Mouse (Mus musculus): ENCODE measurements around the gene Zfp36. TPM values are rescaled to one million over a fixed set of nuclear protein-coding genes. Genes with fewer than 3 reads are reported as not detected.
A peak's percentile ranks its signal among the peaks of the same experiment; 100 is the strongest.
"Not testable (repeated sequence)": the region's sequence is repeated elsewhere in the genome, so short reads cannot be mapped to it uniquely, and the experiment has no call there.

Zfp36 gene
- polyA plus RNA-seq (2017; shearing (Covaris generic)), result 100 to 1,000 TPM; 100 to 211 (median 148) TPM

DNA sequence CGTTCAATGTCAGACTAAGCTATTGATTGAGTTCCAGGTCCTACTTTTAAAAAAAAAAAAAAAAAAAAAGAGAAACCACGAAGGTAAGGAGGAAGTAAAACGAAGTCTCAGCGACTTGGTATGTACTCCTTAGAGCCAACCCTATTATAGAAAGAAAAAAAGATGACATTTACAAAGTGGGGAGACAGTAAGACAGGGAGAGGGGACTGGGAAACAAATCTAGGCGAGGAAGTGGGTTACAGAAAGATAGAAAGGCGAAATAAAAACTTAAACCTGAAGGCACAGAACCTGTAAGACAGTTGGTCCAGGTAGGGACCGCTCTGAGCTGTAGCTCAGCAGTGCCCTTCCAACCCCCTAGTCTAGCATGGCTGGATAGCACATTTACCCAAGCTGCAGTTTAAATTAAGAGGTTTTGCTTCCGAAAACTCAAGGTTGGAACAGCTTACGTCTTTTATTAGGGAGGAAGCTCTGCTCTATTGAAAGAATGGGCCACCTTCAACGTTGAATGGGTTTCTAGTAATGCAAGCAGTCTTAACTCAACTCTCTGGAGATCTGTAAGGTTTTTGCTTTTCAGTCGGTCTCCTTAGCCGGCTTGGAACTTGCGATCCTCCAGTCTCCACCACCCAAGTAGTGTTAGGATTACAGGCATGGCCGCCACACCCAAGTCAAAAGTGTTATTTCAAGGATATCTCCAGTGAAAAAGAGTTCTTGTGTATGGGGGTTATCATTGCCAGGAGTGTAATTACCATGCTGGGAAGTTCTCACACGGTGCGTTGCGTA is at the start of gene Zfp36:
Gene Zfp36 (minus strand): TSS at position 17 of the 780 bp plus-strand sequence.
- ATAC-seq, result no peak

GRCm38 (mm10) chr7:28427738-28428137 is 47.7 kb upstream of the Zfp36 start:
- ATAC-seq, result no peak

DNA sequence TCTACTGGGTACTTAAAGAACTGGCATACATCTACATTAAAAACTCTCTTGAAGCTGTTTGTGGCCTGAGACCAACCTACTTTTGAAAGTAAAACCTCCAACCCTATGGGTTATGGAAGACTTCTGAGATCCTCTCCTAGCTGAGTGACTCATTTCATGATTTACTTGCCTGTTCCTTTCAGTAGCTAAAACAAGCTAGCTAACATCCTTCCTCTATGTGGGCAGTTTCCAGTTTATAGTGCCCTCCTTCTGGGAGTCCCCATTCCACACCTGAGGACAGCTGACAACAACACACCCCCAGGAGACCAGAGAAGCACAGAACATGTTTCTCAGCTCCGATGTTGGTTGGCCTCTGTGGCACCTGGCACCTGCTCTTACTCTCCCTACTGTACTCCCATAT is 43.0 kb upstream of the Zfp36 start:
- no peak for ATAC-seq

- ATAC-seq, result no peak
These were observed 39.4 kb upstream of the Zfp36 start for GRCm38 (mm10) chr7:28419416-28419815.

DNA sequence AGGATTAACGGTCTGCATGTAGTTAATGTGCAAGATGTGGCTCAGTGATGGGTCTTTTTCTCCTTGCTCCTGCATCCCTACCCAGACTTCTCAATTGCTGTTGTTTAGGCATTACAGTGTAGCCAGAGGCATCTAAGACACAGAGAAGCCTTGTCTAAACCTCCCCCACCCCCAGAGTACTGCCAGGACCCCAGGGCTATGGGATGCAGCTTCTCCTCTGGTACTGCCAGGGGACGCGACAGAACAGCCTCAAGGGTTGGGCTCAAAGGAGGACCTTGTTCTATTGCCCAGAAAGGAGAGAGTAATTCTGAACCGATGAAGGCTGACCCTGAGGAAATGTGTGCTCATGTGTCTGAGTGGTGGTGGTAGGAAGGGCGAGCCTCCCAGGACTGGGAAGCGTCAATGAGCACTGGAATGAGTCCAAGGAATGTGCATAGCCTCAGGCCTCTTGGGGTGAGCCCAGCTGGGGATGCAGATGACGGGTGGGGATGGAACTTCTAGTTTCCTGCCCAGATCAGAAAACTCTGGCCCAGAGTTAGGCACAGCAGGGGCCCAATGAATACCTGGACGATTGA is 38.1 kb upstream of the Zfp36 start:
- no peak for ATAC-seq

- ATAC-seq, result no peak
These were observed 37.3 kb upstream of the Zfp36 start for GRCm38 (mm10) chr7:28417368-28417767.

DNA sequence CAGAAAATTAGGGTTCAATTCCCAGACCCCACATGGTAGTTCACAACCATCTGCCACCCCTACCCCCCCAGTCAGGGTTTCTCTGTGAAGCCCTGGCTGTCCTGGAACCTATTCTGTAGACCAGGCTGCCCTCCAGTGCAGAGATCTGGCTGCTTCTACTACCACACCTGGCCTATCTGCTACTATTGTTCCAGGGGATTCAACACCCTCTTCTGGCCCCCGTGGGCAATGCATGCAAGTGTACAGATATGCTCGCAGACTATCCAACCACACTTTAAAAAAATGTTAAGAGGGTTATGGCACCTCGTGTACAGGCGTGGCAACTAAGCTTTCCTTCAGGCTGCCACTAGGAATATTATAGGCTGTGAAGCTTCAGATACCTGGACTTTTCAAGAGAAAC is 32.8 kb upstream of the Zfp36 start:
- no peak for ATAC-seq

GRCm38 (mm10) chr7:28410841-28411475 is 30.9 kb upstream of the Zfp36 start:
- ATAC-seq, result no peak

DNA sequence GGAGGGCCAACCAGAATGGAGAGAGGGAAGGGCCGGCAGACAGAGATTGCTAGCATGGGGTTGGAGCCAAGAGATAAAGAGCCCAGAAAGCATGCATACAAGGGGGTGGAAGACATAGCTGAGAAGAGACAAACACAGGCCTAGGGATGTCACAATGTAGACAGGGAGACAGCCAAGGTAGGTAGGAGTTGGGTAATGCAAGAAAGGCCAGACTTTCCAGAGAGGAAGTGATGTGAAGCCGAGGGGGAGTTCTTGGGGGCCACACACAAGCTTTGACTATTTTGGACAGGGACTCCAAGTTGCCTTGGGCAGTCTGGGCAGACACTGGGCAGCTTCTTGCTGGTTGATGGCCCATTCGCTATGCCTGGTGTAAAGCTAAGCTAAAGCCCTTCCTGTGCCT is 21.9 kb upstream of the Zfp36 start:
- no peak for ATAC-seq

- no peak for ATAC-seq
These were observed 21.0 kb upstream of the Zfp36 start for GRCm38 (mm10) chr7:28401030-28401429.

DNA sequence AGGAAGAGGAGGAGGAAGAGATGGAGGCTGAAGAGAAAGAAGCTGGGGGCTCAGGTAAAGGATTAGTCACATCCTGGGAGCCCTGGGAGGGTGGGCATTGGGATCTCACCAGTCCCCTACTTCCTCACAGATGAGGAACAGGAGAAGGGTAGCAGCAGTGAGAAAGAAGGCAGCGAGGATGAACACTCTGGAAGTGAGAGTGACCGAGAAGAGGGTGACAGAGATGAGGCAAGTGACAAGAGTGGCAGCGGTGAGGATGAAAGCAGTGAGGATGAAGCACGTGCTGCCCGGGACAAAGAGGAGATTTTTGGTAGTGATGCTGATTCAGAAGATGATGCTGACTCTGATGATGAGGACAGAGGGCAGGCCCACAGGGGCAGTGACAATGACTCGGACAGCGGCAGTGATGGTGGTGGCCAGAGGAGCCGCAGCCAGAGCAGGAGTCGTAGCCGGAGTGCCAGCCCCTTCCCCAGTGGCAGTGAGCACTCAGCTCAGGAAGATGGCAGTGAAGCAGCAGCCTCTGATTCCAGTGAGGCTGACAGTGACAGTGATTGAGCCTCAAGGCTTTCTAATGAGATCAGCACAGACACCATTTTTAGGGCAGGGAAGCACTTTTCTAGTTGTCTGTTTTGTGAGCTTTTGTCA is 18.8 kb upstream of the Zfp36 start:
- no peak for ATAC-seq

DNA sequence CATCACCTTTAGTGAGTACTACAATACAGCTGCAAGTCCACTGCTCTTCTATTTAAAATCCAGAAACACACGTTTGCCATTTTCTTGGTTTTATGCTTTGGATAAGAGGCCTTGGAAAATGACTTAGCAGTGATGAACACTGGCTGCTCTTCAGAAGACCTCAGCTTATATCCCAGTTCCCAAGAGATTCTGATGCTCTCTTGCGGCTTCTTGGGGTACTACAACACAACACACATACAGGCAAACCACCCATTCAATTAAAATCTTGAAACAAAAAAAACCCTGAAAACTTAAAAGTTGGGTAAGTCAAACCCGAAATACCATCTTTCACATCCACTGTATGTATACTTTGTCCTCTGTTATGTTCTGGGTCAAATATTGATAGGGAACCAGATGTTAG is 17.9 kb upstream of the Zfp36 start:
- no peak for ATAC-seq

GRCm38 (mm10) chr7:28395425-28395824 is 15.4 kb upstream of the Zfp36 start:
- no peak for ATAC-seq

GRCm38 (mm10) chr7:28393272-28393951 is 13.4 kb upstream of the Zfp36 start:
- peak; percentile 2 for ATAC-seq

GRCm38 (mm10) chr7:28392429-28393271 is 12.6 kb upstream of the Zfp36 start, which contains the start of the genes Med29 and Paf1:
Gene Med29, minus strand, starts transcription at chr7:28392708.
Gene Paf1, plus strand, starts transcription at chr7:28392951.
- ATAC-seq, result peak; percentile 98

GRCm38 (mm10) chr7:28390331-28390730 is 10.3 kb upstream of the Zfp36 start:
- no peak for ATAC-seq

DNA sequence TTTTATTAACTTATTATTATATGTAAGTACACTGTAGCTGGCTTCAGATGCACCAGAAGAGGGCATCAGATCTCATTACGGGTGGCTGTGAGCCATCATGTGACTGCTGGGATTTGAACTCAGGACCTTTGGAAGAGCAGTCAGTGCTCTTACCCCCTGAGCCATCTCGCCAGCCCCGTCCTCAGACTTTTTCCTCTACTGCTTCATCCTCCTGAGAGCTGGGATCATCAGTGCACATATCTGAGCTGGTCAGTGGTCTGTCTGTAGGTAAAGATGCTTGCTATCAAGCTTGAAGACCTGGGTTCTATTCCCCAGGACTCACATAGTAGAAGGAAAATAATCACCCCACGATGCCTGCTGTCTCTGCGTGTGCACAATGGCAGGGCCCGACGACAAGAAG is 7.3 kb upstream of the Zfp36 start:
- ATAC-seq, result not testable (repeated sequence)

- ATAC-seq, result not testable (repeated sequence)
These were observed 6.8 kb upstream of the Zfp36 start for GRCm38 (mm10) chr7:28386877-28387276.

DNA sequence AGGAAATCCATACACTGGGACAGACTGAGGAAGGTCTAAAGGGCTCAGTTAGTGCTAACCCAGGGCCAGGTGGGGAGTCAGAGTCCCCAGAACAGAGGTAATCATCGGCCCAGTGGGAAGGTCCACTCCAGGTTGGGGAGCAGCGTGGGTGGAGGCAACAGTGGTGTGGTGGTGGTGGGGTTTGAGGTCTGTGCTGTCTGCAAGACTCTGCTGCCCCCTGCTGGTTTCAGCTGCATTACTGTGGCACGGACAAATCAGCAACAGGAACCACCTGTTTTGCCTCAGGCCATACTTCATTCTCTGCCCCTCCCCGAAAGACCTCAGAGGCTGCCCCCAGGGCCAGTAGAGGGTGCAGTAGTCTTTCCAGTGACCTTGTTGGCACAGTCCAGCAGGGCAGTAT is 6.4 kb upstream of the Zfp36 start:
- no peak for ATAC-seq

GRCm38 (mm10) chr7:28386007-28386406 is 6.0 kb upstream of the Zfp36 start:
- ATAC-seq, result no peak

DNA sequence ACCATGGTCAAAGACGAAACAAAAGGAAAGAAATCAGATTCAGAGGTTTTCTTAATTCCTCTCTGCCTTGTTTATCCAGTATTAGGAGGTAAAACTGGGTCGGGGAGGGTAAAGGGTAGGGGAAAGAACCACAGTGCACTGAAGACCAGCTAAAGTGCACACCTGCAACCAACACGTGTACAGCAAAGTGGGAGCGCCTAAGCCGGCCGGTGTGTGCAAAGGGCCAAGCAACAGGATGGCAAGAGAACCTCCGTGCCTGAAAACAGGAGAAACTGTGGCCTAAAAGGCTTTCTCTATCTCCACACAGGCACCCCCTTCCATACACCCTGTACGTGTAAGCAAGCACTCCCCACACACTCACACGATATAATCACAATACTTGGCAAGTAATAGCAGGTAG is 5.1 kb upstream of the Zfp36 start:
- ATAC-seq, result no peak

DNA sequence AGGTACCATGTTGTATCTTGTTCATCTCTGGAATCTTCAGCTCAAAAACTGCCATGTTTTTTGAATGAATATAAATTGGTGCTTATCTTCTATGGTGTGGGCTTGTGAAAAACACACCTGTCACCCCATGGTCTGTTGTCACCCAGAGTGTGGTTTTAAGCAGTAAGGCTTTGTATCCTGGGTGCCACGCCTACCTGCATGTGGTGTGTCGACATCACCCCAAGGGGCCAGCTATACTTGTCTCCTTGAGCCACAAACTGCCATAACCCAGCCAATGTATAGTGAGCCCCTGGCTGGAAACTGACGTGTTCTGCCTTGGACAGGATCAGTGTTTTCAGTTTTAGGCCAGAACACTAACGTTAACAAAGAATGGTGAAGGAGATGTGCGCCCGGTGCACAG is 4.1 kb upstream of the Zfp36 start:
- ATAC-seq, result no peak
